Mouse (Mus musculus) embryonic facial prominence, embryonic 13.5 days (tissue): ENCODE measurements around the gene Ccnt1. TPM values are rescaled to one million over a fixed set of nuclear protein-coding genes. Genes with fewer than 3 reads are reported as not detected.
A peak's percentile ranks its signal among the peaks of the same experiment; 100 is the strongest.
"Not testable (repeated sequence)": the region's sequence is repeated elsewhere in the genome, so short reads cannot be mapped to it uniquely, and the experiment has no call there.

Experiments
- ATAC-seq: fragments of 200-750 bp; cut with Nextera tagmentation; 2 replicates; pipeline ENCODE4 v1.8.0; 2017; ENCODE audit warnings: low read depth; ENCODE audit not compliant: insufficient number of reproducible peaks, insufficient read depth, low FRiP score, low TSS enrichment
- H3K27ac ChIP-seq: fragments of 300-500 bp; sonication (generic); 2 replicates; pipeline ENCODE4 v1.5.1; 2015; ENCODE audit warnings: moderate library complexity, mild to moderate bottlenecking, inconsistent platforms
- H3K27me3 ChIP-seq: fragments of 300-500 bp; sonication (generic); 2 replicates; pipeline ENCODE4 v1.6.1; 2015; ENCODE audit warnings: mild to moderate bottlenecking, inconsistent platforms
- H3K36me3 ChIP-seq: fragments of 300-500 bp; sonication (generic); 2 replicates; pipeline ENCODE4 v1.6.1; 2015; ENCODE audit warnings: mild to moderate bottlenecking, inconsistent platforms
- H3K4me1 ChIP-seq: fragments of 300-500 bp; sonication (generic); 2 replicates; pipeline ENCODE4 v1.6.1; 2015; ENCODE audit warnings: inconsistent platforms
- H3K4me2 ChIP-seq: fragments of 300-500 bp; sonication (generic); 2 replicates; pipeline ENCODE4 v1.6.1; 2015; ENCODE audit warnings: moderate library complexity, mild to moderate bottlenecking, inconsistent platforms
- H3K4me3 ChIP-seq: fragments of 300-500 bp; sonication (generic); 2 replicates; pipeline ENCODE4 v1.5.1; 2015; ENCODE audit warnings: mild to moderate bottlenecking, inconsistent platforms
- H3K9ac ChIP-seq: fragments of 300-500 bp; sonication (generic); 2 replicates; pipeline ENCODE4 v1.6.1; 2015; ENCODE audit warnings: mild to moderate bottlenecking, inconsistent platforms
- H3K9me3 ChIP-seq: fragments of 300-500 bp; sonication (generic); 2 replicates; pipeline ENCODE4 v1.6.1; 2016; ENCODE audit warnings: inconsistent platforms
- WGBS: fragments of 180-500 bp; shearing (Covaris S2); methylation state at CpG from one replicate; pipeline ENCODE4 v1.1.7; 2015; ENCODE audit warnings: mixed read lengths; 5-methylcytosine and 5-hydroxymethylcytosine counted together
- polyA plus RNA-seq: library from polyadenylated mRNA; unstranded; fragments of >200 nt; fragmentation: Nextera tagmentation; extraction: Ambion mirVana; gene quantifications from 2 replicates; pipeline ENCODE4 v1.2.1, GENCODE M21; 2015

Gene Ccnt1
- polyA plus RNA-seq, 1 experiment from 2014 or later = 63.1 TPM

DNA sequence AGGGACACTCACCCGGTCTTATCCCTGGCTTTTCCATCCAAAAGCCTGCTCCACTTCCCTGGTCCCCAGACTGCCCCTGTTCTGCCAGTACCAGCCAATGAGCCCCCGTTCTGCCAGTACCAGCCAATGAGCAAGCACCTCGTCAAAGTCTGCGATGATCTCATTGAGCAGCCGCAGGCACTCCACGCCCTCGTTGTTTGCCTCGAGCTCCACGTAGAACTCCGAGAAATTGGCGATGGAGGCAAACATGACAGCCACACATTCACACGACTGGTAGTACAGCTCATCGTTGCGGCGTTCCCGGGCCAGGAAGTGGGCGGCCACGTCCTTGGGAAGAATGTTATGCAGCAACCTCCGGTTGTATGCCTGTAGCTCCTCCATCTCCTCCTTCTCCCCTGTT is 23.5 kb upstream of the Ccnt1 start:
- WGBS = 81% methylated on average over 19 of the region's 19 CpGs
- peaks cover 96% of the 10 kb centered on the region for H3K36me3 ChIP-seq
- H3K27me3 ChIP-seq = no peaks in the 10 kb centered on the region

DNA sequence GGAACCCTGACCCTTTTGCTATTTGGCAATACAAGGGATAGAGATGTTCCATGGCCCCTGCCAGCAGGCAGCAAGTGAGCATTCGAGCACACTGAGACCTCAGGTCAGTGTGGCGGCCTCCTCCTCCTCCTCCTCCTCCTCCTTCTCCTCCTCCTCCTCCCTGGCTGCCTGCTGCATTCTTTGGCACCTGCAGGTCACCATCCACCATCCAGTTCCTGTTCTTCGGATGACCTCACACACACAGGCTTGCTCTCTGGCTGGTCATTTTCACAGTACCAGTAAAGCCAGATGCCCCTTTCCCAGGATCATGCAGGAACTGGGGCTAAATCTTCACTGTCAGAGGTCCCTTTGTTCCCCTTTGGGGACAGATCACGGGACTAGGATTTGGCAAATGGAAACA is 20.7 kb upstream of the Ccnt1 start:
- Histone ChIP-seq H3K27me3 (no peaks in the 10 kb centered on the region), H3K4me3 (no peak overlapping the region), H3K9ac (no peak overlapping the region), H3K27ac (no peak overlapping the region), H3K36me3 (peaks cover 84% of the 10 kb centered on the region), H3K4me2 (no peak overlapping the region), H3K9me3 (no peaks in the 10 kb centered on the region), H3K4me1 (no peaks in the 10 kb centered on the region)
- ATAC-seq = no peak
- 83% methylated on average over 4 of the region's 4 CpGs for WGBS

More for the DNA sequence above, 23.5 kb upstream of the Ccnt1 start:
- Histone ChIP-seq H3K9me3 (no peaks in the 10 kb centered on the region), H3K4me2 (no peak overlapping the region), H3K9ac (no peak overlapping the region), H3K27ac (no peak overlapping the region), H3K4me1 (no peaks in the 10 kb centered on the region), H3K4me3 (no peak overlapping the region)
- ATAC-seq = no peak

DNA sequence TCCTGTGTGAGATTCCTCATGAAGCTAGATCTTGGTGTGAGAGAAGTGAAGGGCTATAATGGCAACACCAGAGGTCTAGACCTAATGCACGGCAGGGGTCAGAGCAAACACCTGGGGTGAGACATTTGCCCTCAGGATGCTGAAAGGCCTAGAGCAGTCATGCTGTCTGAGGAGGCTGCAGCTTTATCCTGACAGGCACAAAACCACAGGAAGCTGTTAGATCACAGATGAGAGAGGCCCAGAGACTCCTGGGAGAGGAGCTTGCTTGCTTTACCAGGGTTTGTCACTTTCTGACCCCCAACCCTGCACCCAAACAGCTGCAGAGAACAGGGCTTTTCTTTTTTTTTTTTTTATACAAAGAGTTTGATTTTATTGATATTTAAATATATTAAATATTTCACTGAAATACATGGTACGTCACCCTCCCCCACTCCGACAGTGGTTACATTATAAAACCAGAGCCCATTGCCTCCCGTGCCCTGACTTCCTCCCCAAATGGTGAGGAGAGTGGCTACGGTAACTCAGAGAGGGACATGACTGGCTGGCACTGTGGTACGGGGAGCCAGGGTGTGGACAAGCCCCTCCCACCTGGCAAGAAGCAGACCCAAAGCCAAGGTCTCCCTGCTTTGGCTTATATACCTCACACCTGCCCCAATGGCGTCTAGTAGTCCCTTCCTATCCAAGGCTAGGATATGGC is 19.1 kb upstream of the Ccnt1 start:
- Histone ChIP-seq H3K27ac (no peak overlapping the region), H3K9ac (no peak overlapping the region), H3K4me1 (no peaks in the 10 kb centered on the region), H3K4me2 (no peak overlapping the region), H3K9me3 (no peaks in the 10 kb centered on the region), H3K36me3 (peaks cover 68% of the 10 kb centered on the region), H3K27me3 (no peaks in the 10 kb centered on the region), H3K4me3 (no peak overlapping the region)
- 74% methylated on average over 7 of the region's 7 CpGs for WGBS
- ATAC-seq = no peak

DNA sequence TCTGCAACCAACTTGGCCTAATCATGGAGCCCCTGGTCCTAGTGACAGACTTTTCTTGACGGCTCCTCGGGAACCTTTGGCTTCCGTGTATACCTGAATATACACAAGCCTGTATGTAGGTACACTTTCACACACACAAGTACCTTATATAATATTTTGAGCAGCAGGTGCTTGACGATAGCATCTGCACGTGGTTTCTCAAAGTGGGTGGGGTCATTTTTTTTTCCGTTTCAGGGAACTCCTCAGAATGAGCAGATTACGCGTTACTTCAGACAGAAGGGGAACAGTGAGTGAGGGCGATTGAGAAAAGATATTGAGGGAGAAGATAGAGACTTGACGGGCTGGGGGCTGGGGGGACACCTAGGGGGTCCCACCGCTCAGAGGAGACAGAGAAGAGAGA is 17.0 kb upstream of the Ccnt1 start:
- 84% methylated on average over 11 of the region's 11 CpGs for WGBS

DNA sequence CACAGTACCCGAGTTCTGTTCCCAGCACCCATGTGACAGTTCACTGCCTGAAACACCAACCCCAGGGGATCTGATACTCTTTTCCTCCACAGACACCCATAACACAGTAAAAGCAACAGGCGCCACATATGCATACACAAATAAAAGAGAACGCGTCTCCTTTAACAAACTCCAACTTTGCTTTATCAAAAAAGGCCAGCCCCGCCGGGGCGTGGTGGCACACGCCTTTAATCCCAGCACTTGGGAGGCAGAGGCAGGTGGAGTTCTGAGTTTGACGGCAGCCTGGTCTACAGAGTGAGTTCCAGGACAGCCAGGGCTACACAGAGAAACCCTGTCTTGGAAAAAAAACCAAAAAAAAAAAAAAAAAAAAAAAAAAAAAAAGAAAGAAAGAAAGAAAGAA is 15.4 kb upstream of the Ccnt1 start:
- H3K27me3 ChIP-seq, H3K9me3 ChIP-seq, ATAC-seq, H3K4me2 ChIP-seq, H3K9ac ChIP-seq, H3K27ac ChIP-seq, H3K4me3 ChIP-seq, H3K4me1 ChIP-seq: not testable (repeated sequence)
- 84% methylated on average over 9 of the region's 9 CpGs for WGBS
- H3K36me3 ChIP-seq = peaks cover 31% of the 10 kb centered on the region

More for the DNA sequence above, 17.0 kb upstream of the Ccnt1 start:
- H3K27me3 ChIP-seq = no peaks in the 10 kb centered on the region
- H3K4me3 ChIP-seq = no peak overlapping the region
- H3K4me1 ChIP-seq = no peaks in the 10 kb centered on the region
- no peaks in the 10 kb centered on the region for H3K9me3 ChIP-seq
- no peak for ATAC-seq
- H3K36me3 ChIP-seq = peaks cover 47% of the 10 kb centered on the region
- no peak overlapping the region for H3K27ac ChIP-seq
- no peak overlapping the region for H3K4me2 ChIP-seq
- no peak overlapping the region for H3K9ac ChIP-seq

DNA sequence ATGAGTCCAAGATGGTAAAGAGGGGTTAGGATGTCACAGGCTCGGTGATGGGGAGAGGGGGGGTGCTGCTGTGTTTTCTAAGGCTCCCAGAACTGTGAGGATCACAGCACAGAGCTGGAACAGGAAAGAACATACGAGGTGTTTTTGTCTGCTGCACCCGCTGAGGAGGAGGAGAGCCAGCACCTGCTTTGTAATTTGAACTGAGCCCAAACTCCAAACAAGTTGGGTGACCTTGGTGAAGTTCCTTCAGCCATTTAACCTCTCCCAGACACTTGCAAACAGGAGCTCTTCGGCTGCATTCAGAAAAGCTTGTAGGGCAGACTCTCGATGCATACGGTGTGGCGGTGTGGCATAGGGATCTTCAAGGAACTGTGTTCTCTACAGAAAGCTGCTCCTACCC is 14.7 kb upstream of the Ccnt1 start:
- Histone ChIP-seq H3K9ac (no peak overlapping the region), H3K9me3 (no peaks in the 10 kb centered on the region), H3K27ac (no peak overlapping the region), H3K27me3 (no peaks in the 10 kb centered on the region), H3K4me1 (no peaks in the 10 kb centered on the region), H3K36me3 (peaks cover 24% of the 10 kb centered on the region), H3K4me3 (no peak overlapping the region), H3K4me2 (no peak overlapping the region)
- ATAC-seq = no peak
- WGBS = 32% methylated on average over 7 of the region's 7 CpGs

DNA sequence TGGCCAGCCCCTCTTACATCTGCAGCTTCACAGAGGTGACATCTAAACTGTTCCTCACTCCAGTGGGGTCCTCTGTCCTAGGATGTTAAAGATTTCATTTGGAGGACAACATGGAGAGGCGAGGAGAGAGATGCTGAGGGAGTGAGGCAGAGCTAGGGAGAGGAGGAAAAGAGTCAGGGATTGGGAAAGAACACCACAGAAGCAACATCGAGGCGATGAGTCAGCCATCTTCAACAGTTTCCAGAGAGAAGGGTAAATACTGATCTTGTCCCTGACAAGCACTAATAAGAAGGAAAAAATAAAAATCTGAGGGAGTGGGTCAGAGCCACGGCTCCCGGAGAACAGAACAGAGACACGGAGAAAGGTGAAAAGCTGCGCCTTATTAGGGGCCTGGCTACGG is 12.3 kb upstream of the Ccnt1 start:
- H3K27ac ChIP-seq = no peak overlapping the region
- no peaks in the 10 kb centered on the region for H3K27me3 ChIP-seq
- no peak for ATAC-seq
- no peaks in the 10 kb centered on the region for H3K9me3 ChIP-seq
- 68% methylated on average over 8 of the region's 8 CpGs for WGBS
- H3K4me1 ChIP-seq = no peaks in the 10 kb centered on the region
- H3K4me2 ChIP-seq = no peak overlapping the region
- peaks cover 2% of the 10 kb centered on the region; the same call in 1 of the 2 replicates for H3K36me3 ChIP-seq
- H3K9ac ChIP-seq = peak overlapping the region; percentile 44; the same call in 1 of the 2 replicates
- H3K4me3 ChIP-seq = no peak overlapping the region

DNA sequence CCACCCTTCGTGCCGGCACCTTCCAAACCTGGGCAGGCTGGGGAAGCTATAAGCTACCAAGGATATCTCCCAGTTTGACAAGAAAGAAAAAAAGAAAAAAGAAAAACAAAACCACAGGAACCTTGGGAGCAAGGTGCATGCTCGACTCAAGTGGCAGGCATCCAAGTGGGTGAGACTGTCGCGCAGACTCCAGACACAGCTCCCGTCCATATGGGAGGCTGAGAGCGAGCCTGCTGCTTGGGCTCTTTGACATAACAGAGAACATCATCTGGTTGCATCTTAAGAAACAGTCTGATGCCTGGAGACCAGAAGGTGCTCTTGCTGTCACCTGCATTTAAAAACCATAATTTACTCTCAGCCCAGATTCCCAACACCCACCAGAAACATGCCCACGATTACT is 11.7 kb upstream of the Ccnt1 start:
- H3K9me3 ChIP-seq = no peaks in the 10 kb centered on the region
- WGBS = 67% methylated on average over 8 of the region's 8 CpGs
- no peak overlapping the region for H3K4me2 ChIP-seq
- ATAC-seq = no peak
- no peaks in the 10 kb centered on the region for H3K27me3 ChIP-seq
- no peak overlapping the region for H3K27ac ChIP-seq
- H3K9ac ChIP-seq = no peak overlapping the region
- H3K36me3 ChIP-seq = no peaks in the 10 kb centered on the region
- no peaks in the 10 kb centered on the region for H3K4me1 ChIP-seq
- no peak overlapping the region for H3K4me3 ChIP-seq

DNA sequence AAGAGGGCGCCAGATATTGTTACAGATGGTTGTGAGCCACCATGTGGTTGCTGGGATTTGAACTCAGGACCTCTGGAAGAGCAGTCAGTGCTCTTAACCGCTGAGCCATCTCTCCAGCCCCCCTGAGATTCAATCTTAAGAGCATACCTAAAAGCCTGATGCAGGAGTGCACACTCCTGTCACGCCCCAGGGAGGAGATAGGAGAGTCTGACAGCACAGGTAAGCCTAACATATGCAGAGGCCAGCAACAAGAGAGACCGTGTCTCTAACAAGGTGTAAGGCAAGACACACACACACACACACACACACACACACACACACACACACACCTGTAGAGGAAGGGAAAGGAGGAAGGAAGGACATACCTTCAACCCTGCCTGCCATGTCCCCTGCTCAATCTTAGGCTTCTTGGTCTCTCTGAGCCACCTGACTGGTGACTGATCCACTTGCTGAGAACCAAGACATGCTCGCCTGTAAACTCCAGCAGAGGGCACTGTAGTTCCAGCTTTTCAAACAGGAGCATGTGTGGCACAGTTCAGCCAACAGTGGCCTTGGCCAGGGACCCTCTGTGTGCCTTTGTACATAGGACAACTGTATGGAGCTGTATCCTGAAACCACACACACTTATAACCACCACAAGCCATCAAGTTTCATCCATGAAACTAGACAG is 9.2 kb upstream of the Ccnt1 start:
- peak; percentile 62 for ATAC-seq
- Histone ChIP-seq H3K27ac (no peak overlapping the region), H3K9ac (no peak overlapping the region), H3K4me2 (no peak overlapping the region), H3K27me3 (no peaks in the 10 kb centered on the region), H3K36me3 (no peaks in the 10 kb centered on the region), H3K4me1 (no peaks in the 10 kb centered on the region), H3K9me3 (no peaks in the 10 kb centered on the region), H3K4me3 (no peak overlapping the region)
- WGBS = 43% methylated on average over 5 of the region's 5 CpGs

DNA sequence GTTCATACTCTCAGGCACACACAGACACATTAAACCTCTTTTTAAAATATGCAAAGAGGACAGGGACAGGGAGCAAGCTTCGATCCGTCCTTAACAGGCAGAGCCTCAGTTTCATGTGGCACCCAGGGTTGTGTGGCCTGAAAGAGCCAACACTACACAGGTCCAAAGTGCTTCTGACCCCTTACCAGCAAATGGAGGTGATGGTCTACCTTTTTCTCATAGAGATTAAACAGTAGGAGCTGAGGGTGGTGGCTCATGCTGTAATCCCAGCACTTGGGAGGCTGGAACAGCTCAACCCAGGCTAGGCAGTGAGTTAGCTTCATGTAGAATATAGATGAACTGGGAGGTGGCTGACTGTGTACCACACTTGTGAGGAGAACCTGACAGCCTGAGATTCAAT is 8.6 kb upstream of the Ccnt1 start:
- ATAC-seq = peak; percentile 56; the same call in 1 of the 2 replicates
- no peak overlapping the region for H3K27ac ChIP-seq
- H3K4me2 ChIP-seq = no peak overlapping the region
- no peaks in the 10 kb centered on the region for H3K27me3 ChIP-seq
- no peaks in the 10 kb centered on the region for H3K9me3 ChIP-seq
- WGBS = 82% methylated on average over 2 of the region's 2 CpGs
- H3K4me3 ChIP-seq = no peak overlapping the region
- H3K9ac ChIP-seq = 0 out of 2 replicates have a peak overlapping the region, but pooled peaks have one; percentile 11
- H3K36me3 ChIP-seq = no peaks in the 10 kb centered on the region
- H3K4me1 ChIP-seq = no peaks in the 10 kb centered on the region

DNA sequence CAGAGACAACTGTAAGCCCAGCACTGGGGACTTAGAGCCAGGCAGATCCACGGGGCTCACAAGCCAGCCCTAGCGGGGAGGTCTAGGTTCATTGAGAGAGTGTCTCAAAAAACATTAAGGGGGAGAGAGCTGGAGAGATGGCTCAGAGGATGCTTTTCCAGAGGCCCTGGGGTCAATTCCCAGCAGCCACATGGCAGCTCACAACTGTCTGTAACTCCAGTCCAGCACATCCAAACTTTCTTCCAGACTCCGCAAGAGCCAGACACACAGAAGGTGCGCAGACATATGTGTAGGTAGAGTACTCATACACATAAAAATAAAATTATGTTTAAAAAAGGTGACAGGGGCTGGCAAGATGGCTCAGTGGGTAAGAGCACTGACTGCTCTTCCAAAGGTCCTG is 2.6 kb upstream of the Ccnt1 start:
- Histone ChIP-seq H3K9ac (no peak overlapping the region), H3K27me3 (no peaks in the 10 kb centered on the region)
- 77% methylated on average over 4 of the region's 4 CpGs for WGBS

DNA sequence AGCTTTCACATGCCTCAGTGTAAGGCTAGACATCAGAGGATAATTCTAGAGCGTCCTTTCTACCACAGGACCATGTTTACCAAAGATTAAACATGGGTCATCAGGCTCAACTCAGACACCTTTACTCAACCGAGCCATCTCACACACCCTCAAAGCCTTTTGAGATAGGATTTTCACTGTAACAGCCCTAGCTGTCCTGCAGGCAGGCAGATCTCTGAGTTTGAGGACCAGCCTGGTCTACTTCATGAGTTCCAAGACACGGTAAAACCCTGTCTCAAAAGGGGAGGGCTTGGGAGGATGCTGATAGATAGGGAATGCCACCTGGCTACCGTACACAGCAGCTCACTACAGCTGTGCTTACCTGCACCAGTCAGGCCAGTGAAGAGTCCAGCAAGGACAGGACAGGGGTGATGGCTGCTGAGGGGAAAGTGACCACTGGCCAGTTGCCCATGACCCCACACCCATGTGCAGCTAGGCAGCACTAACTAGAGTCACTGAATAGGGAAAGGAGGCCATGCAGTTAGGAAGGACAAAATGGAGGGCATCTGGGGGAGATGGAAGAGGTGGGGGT is 843 bp downstream of the Ccnt1 start:
- Histone ChIP-seq H3K4me2 (no peak overlapping the region), H3K27ac (no peak overlapping the region), H3K27me3 (no peaks in the 10 kb centered on the region), H3K9me3 (no peaks in the 10 kb centered on the region), H3K9ac (no peak overlapping the region), H3K4me3 (no peak overlapping the region), H3K4me1 (peaks cover 23% of the 10 kb centered on the region), H3K36me3 (peaks cover 4% of the 10 kb centered on the region; the same call in 1 of the 2 replicates)
- no peak for ATAC-seq
- 90% methylated on average over 4 of the region's 4 CpGs for WGBS

More for the DNA sequence above, 2.6 kb upstream of the Ccnt1 start:
- Histone ChIP-seq H3K4me1 (peaks cover 7% of the 10 kb centered on the region), H3K9me3 (no peaks in the 10 kb centered on the region), H3K36me3 (no peaks in the 10 kb centered on the region), H3K27ac (no peak overlapping the region), H3K4me2 (no peak overlapping the region), H3K4me3 (no peak overlapping the region)
- no peak for ATAC-seq
